Mouse (Mus musculus): ENCODE data around the gene Ccl1. TPM values are rescaled to one million over a fixed set of nuclear protein-coding genes. Genes with fewer than 3 reads are reported as not detected.

Gene Ccl1
- total RNA-seq, 1 experiment from 2014 or later, result not detected

DNA sequence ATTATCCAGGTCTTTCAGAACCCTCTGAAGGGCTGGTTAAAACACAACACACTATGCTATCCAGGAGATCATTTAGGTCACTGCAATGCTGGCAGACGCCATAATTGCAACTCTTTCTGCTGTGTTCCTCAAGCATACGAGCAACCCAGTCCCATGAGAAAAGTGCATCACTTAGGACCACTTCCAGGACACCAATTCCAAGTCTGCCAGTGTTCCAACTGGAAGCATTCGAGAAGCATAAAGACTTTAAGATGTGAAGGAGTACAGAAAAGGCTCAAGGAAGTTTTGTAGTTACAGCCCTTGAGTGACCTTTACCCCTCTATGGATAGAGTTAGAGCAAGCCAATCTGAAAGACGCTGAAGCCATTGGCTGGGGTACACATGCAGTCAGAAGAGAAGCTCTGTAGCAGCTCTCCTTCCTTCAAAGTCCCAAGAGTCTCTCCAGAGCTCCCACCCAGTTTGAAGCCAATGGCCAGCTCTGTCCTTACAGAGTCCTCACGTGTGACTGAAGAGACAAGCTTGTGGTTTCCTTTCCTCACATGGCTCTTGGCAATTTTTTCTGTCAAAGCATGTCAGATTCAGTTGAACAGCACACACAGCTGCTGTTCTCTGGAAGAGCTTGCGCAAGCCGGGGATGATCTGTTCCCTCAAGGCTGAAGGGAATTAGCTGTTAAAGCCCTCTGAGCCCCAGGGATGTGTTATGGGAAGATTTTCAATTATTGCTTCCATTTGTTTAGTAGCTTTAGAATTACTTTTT, 134.0 kb downstream of the Ccl1 start:
- no peak for ATAC-seq (replicated peaks in 1 of 2; ENCODE audit: insufficient read depth in 1 of 2, low FRiP score in 2 of 2, low TSS enrichment in 1 of 2, low read depth in 1 of 2, poor library complexity in 2 of 2, severe bottlenecking in 2 of 2)

DNA sequence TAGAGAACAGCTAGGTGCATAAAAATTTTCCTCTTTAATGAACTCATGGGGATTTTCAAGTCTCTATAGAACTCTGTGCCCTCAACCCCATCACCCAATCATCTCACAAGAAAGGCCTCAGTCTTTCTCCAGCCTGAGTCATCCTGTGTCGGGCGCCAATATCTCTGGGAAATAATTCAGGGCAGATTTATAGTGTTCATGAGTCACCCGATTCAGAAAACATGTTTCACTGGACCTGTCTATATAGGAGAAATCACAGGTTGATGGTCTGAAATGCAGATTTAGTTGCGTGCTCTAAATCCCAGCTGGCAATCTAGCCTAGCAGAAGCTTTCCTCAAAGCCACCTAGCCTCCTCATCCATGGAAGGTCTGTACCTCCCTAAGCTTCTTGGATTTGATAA, 136.0 kb downstream of the Ccl1 start:
- no peak for ATAC-seq (replicated peaks in 1 of 2; ENCODE audit: insufficient read depth in 1 of 2, low FRiP score in 2 of 2, low TSS enrichment in 1 of 2, low read depth in 1 of 2, poor library complexity in 2 of 2, severe bottlenecking in 2 of 2)

DNA sequence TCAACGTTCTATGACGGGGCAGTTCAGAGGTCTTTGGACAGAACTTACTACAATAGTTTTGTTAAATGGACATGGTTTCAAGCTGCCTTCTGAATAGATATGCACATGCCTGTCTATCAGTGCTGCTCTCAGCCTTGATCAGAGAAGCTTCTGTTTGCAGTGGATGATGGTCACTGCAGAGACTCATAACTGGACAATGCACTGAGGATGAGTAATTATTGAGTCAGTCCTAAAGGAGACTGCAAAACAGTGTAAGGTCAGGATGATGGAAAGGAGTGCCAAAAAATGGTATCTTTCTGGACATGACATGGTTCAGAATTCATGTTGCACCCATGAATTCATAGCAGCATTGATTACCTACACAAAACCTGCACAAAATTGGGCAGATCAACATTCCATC, 137.2 kb downstream of the Ccl1 start:
- ATAC-seq (replicated peaks in 1 of 2; ENCODE audit: insufficient read depth in 1 of 2, low FRiP score in 2 of 2, low TSS enrichment in 1 of 2, low read depth in 1 of 2, poor library complexity in 2 of 2, severe bottlenecking in 2 of 2), result no peak

DNA sequence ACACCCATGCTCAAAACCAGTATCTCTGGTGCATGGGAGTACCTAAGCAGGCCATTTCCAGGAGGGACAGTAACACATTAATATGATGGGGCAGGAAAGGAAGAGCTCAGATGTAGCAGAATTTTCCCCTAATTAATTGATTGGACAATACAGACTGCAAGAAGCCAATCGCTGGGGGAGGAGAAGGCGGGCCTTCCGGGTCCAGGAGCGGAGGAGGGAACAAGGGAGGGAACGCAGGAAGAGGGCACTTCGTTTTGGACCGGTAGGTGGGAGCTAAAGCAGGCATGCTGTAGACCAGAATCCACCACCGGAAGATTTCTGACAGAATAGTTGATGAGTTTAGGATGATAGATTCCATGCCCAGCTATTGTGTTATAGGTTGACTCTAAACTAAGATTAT, 142.2 kb downstream of the Ccl1 start:
- no peak for ATAC-seq (replicated peaks in 1 of 2; ENCODE audit: insufficient read depth in 1 of 2, low FRiP score in 2 of 2, low TSS enrichment in 1 of 2, low read depth in 1 of 2, poor library complexity in 2 of 2, severe bottlenecking in 2 of 2)

DNA sequence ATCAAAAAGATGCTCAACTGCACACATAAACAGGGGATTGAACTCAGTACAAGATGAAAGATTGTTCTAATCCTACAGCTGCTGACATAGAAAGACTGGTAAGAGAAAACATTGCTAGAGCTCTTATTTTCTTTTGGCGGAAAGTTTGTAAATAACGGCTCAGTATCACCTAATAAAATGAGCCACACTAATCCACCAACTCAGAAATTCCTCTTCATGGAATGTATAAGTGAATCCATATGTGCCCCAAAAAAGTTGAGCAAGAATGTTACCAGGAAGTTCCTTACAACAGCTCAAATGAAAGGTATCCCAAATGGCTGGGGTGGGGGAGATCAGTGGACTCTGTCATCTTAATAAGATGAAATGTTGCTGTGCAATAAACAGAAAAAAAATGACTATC, 146.4 kb downstream of the Ccl1 start:
- ATAC-seq (replicated peaks in 1 of 2; ENCODE audit: insufficient read depth in 1 of 2, low FRiP score in 2 of 2, low TSS enrichment in 1 of 2, low read depth in 1 of 2, poor library complexity in 2 of 2, severe bottlenecking in 2 of 2), result no peak

DNA sequence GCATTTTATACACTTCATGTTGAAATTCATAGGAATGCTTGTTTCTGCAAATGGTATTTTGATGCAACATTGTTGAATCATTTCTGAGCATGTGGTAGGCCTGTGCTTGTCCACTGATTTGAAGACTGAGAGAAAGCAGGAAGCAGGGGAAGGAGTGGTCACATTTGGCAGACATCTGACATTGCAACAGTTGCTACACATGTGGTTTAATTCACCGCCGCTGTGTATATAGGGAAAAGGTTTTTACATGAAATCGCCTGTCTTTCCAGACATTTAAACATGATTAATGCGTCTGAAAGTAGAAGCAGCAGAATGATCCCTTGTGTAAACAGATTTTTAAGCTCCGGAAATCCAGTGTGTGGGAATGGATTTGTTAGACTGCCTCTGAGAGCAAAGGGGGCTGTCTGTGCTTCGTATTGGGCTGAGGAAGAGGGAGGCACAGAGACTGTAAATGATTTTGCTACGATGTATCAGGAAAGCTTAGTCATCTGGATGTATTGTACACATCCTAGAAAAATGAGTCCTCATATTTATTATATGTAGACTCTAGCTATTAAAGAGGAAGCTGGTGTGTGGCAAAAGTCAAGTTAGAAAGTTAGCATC, 165.9 kb downstream of the Ccl1 start:
- no peak for ATAC-seq (replicated peaks in 1 of 2; ENCODE audit: insufficient read depth in 1 of 2, low FRiP score in 2 of 2, low TSS enrichment in 1 of 2, low read depth in 1 of 2, poor library complexity in 2 of 2, severe bottlenecking in 2 of 2)

DNA sequence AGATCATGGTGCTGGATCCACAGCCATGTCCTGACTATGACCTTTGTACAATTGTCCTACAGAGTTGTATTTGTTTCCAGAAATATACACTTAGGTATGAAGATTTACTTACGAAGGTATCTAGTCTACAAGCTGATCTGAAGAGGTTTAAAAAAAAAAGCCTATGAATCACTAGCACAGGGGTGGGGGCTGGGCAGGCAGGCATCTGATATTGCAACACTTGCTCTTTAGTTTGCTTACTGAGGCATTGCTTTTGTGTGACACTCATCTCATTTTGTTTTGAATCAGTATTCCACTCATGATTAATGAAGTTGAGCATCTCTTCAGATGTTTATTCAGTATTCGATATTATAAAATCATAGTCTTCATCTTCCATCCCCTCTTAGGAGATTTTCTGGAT, 169.3 kb downstream of the Ccl1 start:
- ATAC-seq (replicated peaks in 1 of 2; ENCODE audit: insufficient read depth in 1 of 2, low FRiP score in 2 of 2, low TSS enrichment in 1 of 2, low read depth in 1 of 2, poor library complexity in 2 of 2, severe bottlenecking in 2 of 2), result no peak

DNA sequence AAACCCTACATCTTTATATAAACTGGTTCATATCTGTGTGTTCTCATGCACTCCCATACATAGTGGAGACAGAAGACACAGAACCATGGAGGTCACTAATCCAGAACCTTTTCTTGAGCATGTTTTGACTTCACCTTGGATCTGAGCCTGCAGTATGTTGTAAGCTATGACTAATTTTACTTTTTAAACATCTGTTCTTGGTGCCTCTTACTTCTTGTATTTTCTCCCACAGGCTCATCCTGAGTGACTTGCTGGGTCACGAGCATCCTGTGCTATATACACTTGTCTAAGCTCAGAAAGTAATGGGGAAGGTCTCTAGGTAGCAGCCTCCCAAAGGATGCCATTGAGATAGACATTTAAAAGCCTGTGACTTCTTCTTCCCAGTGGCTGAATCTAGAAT, 172.5 kb downstream of the Ccl1 start:
- no peak for ATAC-seq (replicated peaks in 1 of 2; ENCODE audit: insufficient read depth in 1 of 2, low FRiP score in 2 of 2, low TSS enrichment in 1 of 2, low read depth in 1 of 2, poor library complexity in 2 of 2, severe bottlenecking in 2 of 2)

Other genes with a start within 250 kb of the Ccl1 start
- gene Ccl11, start 247.9 kb downstream of the Ccl1 start, total RNA-seq (2017), result not detected in 2 replicates
- not detected in 2 replicates for gene Ccl12, start 203.8 kb downstream of the Ccl1 start, total RNA-seq (2017)
- gene Ccl8, start 190.5 kb downstream of the Ccl1 start, total RNA-seq (2017), result not detected in 2 replicates
- not detected in 2 replicates for gene Tmem132e, start 83.2 kb upstream of the Ccl1 start, total RNA-seq (2017)

Data from hematopoietic stem cell, adult 5-6 weeks (primary cell).